ENCODE assay signal across 16 mouse cellular contexts in the genomic region with DNA sequence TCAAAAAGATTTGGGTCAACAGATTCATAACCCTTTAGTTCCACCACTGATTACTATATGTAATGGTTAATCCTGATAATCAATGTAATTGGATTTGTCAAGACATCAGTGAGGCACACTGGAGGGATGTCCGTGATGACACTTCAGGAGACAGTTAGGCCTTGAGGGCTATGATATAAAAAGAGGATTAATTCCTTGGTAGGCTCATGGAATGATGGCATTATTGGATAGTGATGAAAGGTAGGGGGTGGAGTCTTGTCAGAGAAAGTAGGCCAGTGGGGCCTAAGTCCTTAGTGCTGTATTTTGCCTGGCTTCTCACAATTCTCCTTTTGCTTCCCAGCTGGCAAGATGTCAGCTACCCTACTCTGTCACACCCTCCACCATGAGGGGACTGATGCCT. TPM values are rescaled to one million over a fixed set of nuclear protein-coding genes. Genes with fewer than 3 reads are reported as not detected.
DNase-seq lines count a peak whose midpoint lies in the region.
"Had no signal": no experiment of that assay in that cellular context is flagged by ENCODE, and none has a peak within 500 bp of the region (broad histone marks: within the 10 kb centered on the region; RNA-seq: fewer than 3 reads in every experiment).

No protein-coding gene starts in this region.

- no peak overlapping the region for H3K27ac ChIP-seq in heart, embryonic 10.5 days

- H3K4me3 ChIP-seq in heart, embryonic 10.5 days: no peak overlapping the region

- peak; percentile 64 for DNase-seq in heart, adult 11 months
- no peak for DNase-seq in heart, embryonic 10.5 days (ENCODE audit: low spot score)
- peak; percentile 53 for DNase-seq in retina, postnatal 1 day
- no peak for DNase-seq in retina, embryonic 14.5 days (ENCODE audit: low spot score)
- DNase-seq: adrenal gland, adult 2 months; adrenal gland, adult 8-10 months; adrenal gland, postnatal 10 days; adrenal gland, postnatal 14 days; adrenal gland, postnatal 25 days; adrenal gland, postnatal 36 days; B cell, adult 2 months; cerebellum, adult 11 months; cerebellum, adult 11-12 months; cerebellum, adult 18-20 months had no signal

- H3K36me3 ChIP-seq in heart, embryonic 10.5 days: no peaks in the 10 kb centered on the region
- H3K36me3 ChIP-seq: G1E had no signal

- H3K4me1 ChIP-seq in heart, embryonic 10.5 days: no peaks in the 10 kb centered on the region

- no peaks in the 10 kb centered on the region for H3K9me3 ChIP-seq in heart, embryonic 10.5 days

- WGBS in heart, embryonic 10.5 days: 80% methylated on average over 1 of the region's 1 CpGs

- no peaks in the 10 kb centered on the region for H3K27me3 ChIP-seq in heart, embryonic 10.5 days (ENCODE audit: insufficient read depth, poor library complexity, severe bottlenecking)
- H3K27me3 ChIP-seq: Patski had no signal

RNA-seq across cellular contexts. Expression of a gene that starts 50.2 kb away (rescaled TPM):
- polyA plus RNA-seq in heart, embryonic 10.5 days (2016; fragmentation: Nextera tagmentation; extraction: Ambion mirVana): 38.6 and 68.6 TPM in 2 replicates
- polyA plus RNA-seq: adrenal gland, adult 2 months; G1E; Patski had no signal

Comparison
In these comparisons a context has a peak if more than half of its experiments do, and no peak if none do; other contexts are left out.
1. DNase-seq: peak in heart, adult 11 months (single experiment) and retina, postnatal 1 day (single experiment); none in heart, embryonic 10.5 days (single experiment) and retina, embryonic 14.5 days (single experiment).